Mouse (Mus musculus): ENCODE measurements around the gene Xirp1.
A peak's percentile ranks its signal among the peaks of the same experiment; 100 is the strongest.
"Not testable (repeated sequence)": the region's sequence is repeated elsewhere in the genome, so short reads cannot be mapped to it uniquely, and the experiment has no call there.

The Xirp1 gene

GRCm38 (mm10) chr9:120020285-120020890, 3.0 kb downstream of the Xirp1 start:
- DNase-seq (ENCODE audit: low read depth, low spot score): peak; percentile 83

- no peak for DNase-seq (ENCODE audit: low read depth, low spot score)
Observed at GRCm38 (mm10) chr9:120016956-120017355, 6.4 kb downstream of the Xirp1 start.

DNA sequence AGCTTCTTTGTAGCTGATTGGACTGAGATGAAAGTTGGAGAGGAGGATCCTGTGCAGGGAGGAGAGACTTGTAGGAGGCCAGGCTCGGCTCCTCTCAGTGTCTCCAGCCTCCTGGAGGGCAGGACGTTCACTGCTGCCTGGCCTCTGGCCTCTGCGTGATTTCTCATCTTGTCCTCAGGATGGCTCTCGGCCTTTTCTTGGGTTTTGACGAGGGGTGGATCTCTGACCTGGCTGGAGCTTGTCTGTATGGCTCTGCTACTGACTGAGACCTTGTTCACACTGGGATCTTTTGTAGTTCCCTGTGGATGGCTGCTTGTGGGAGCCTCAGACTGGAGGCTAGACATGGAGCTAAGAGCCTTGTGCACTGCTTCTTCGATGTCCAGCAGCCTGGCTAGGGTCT, 8.6 kb downstream of the Xirp1 start:
- no peak for DNase-seq (ENCODE audit: low read depth, low spot score)

- DNase-seq (ENCODE audit: low read depth, low spot score): no peak
Observed at GRCm38 (mm10) chr9:120013251-120013820, 10.1 kb downstream of the Xirp1 start.

DNA sequence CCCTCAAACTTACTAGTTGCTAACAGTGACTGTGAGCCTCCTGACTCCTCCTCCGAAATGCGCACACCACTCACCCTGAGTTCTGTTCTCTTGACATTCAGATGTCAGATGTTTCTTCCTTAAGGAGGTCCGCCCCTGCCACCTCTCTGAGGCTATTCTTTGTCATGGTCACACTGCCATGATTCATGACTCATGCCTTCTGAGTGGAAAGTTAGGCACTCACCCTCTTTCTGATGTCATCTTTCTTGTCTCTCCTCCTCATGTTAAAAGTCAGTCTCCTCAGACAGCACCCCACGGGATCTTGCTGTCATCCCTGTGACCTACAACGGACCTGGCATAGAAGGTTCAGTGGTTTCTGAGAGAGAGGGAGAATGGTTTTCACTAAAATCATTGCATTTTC, 10.6 kb downstream of the Xirp1 start:
- peak; percentile 75 for DNase-seq (ENCODE audit: low read depth, low spot score)

- DNase-seq (ENCODE audit: low read depth, low spot score): not testable (repeated sequence)
Observed at GRCm38 (mm10) chr9:120012161-120012560, 11.2 kb downstream of the Xirp1 start.

GRCm38 (mm10) chr9:120011533-120011932, 11.9 kb downstream of the Xirp1 start:
- DNase-seq (ENCODE audit: low read depth, low spot score): peak; percentile 96

DNA sequence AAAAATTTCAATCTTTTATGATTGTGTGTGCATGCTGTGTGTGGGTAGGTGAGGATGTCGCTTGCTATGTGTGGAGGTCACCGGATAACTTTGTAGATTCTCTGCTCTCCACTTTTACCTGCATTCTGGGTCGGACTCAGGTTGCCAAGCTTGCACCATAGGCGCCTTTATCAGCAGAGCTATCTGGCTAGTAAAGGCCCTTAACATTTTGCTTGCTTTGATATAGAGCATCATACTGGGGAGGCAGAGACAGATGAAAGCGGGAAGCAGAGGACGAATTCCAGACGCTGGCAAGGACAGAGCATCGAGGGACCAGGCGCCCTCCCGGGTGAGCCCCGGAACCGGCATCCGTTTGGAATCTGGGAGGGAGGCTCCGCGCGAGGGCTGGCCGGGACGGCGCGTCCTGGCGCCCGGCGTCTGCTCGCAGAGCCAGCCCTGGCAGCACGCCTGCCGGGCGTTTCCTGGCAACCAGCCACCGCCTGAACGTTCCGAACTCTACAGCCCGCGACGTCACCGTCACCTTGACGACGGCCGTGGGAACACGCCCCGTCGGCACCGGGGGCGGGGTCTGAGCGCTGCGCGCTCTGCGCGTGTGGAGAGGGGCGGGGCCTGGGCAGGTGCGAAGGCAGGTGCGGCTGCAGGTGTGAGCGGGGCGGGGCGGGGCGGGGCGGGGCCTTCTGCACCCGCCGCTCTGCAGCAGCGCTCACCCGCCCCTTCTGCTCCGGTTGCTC, 12.5 kb downstream of the Xirp1 start:
- DNase-seq (ENCODE audit: low read depth, low spot score): peak; percentile 98

DNA sequence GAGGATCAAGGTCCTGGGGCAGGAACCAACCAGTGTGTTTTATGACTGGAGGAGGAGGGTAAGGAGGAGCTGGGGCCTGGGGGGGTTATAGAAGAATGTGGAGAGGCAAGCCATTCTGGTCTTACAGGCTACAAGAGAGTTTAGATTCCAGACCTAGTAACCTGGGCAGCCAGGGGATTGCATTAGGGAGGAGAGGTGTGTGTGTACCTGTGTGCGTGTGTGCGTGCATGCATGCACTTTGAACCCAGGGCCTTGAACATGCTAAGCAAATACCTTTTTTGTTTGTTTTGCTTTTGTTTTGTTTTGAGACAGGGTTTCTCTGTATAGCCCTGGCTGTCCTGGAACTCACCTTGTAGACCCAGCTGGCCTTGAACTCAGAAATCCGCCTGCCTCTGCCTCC, 13.5 kb downstream of the Xirp1 start:
- DNase-seq (ENCODE audit: low read depth, low spot score): no peak

GRCm38 (mm10) chr9:120009226-120009841, 14.1 kb downstream of the Xirp1 start:
- peak; percentile 51 for DNase-seq (ENCODE audit: low read depth, low spot score)

DNA sequence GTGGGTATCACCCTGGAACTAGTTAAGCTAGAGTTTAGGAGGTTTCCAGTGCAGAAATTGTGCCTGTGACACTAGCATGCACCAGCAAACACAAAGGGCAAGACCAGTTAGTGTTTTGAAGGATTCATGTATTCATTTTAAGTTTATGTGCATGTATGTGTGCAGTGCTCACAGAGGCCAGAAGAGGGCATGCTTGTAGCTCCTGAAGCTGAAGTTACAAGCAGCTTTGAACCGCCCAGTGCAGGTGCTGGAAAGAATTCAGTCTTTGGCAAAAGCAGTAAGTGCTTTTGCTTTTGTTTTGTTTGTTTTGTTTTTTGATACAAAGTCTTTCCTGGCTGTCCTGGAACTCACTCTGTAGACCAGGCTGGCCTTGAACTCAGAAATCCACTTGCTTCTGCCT, 15.6 kb downstream of the Xirp1 start:
- DNase-seq (ENCODE audit: low read depth, low spot score): no peak

DNA sequence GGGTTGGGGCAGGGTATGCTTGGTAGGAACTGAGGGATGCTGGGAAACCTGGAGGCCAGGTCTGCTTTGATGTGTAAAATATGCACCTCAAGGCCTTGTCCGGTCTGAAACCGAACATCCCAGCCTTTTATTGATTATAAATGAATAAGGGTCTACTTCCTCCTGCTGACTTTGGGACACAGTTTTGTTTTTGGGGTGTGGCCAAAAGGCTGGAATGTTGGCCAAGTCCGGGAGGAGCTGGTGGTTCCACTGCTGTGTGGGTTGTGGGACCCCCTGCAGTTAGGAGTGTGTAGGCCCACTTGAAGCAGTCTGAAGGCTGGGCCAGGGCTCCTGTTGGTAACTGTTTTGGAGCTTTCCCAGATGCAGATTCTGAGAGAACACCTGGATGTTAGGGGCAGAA, 17.5 kb downstream of the Xirp1 start:
- DNase-seq (ENCODE audit: low read depth, low spot score): no peak

GRCm38 (mm10) chr9:120002893-120003292, 20.5 kb downstream of the Xirp1 start:
- no peak for DNase-seq (ENCODE audit: low read depth, low spot score)

DNA sequence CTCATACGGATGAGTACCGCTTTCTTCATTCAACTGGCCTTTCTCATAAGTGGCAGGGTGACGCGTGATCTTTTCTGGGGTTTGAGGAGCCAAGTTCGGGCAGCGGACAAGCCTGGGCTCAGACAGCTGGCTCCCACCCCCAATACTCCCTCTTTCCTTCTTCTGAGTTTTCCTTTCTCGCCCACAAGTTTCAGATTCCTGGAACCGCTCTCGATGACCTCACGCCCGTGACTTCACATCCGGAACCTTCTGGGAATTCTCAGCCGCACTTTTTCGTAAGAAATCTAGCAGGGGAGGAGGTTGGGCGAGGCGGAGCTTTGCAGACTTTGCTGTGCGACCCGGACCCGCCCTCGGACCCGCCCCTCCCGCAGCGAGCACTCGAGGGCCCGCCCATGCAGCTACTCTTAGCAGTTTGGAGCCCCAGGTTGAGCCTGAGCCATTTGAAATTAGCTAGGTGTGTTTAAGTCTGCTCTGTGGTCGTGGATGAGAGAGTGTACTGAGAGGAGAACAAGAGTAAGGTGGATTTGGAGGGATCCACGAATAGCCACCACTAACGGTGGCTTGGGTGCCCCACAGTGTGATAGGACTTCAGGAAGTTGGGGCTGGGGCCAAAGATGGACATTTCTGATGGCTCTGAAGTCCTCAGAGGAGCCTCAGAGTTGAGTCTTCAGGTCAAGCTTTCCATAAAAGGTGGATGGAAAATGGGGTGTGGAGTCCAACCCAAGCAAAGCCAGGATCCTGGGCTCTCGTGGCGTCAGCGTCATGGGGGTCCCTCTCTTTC, 21.3 kb downstream of the Xirp1 start:
- peak; percentile 81 for DNase-seq (ENCODE audit: low read depth, low spot score)

GRCm38 (mm10) chr9:120000761-120001160, 22.6 kb downstream of the Xirp1 start:
- DNase-seq (ENCODE audit: low read depth, low spot score): no peak

DNA sequence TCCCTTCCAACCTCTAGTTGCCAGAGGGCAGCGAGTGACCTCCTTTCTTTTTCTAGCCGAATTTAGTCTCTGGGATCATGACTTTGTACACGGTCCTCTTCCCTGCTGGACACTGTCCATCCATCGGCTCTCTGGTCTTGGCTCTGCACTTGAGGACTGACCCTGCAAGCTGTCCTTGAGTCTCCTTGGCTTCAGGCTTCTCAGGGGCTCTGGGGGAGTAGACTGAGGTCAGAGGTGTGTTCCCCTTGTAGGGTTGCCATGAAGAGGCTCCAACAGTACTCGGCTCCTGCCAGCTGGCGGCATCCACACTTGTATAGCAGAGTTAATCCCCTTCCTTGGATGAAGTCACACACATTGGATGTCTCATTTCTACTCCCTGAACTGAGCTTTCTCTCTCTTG, 23.8 kb downstream of the Xirp1 start:
- DNase-seq (ENCODE audit: low read depth, low spot score): no peak

GRCm38 (mm10) chr9:119998776-119999175, 24.6 kb downstream of the Xirp1 start:
- DNase-seq (ENCODE audit: low read depth, low spot score): no peak

DNA sequence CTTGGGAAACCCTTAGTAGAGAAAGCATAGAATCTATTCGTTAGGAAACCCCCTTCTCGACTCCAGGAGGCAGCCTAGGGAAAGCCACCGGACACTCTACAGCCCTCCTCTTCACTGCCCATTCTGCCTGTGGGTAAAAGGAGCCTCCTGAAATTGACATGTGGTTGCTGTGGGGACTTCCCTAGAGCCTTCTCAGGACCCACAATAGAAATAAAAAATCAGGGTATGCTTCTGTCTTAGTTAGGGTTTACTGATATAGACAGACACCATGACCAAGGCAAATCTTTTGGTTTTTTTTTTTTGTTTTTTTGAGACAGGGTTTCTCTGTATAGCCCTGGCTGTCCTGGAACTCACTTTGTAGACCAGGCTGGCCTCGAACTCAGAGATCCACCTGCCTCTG, 27.3 kb downstream of the Xirp1 start:
- DNase-seq (ENCODE audit: low read depth, low spot score): no peak

DNA sequence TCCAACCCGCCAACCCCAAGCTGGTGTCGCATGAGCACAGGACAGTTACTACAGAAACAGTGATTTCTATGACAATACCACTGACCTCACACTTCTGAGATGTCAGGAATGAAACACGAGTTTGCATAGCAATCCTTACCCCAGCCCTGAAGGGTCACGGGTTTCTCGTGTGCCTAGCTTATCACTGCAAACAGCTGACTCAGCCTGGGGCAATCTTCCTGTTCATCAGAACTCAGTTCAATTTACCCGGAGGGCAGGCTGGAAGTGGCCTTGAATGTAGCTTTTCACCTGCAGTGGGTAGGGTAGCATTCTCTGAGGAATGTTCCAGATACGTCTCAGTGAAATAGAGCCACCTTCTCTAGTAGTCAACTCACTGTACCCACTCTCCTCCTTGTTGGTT, 29.2 kb downstream of the Xirp1 start:
- DNase-seq (ENCODE audit: low read depth, low spot score): no peak

DNA sequence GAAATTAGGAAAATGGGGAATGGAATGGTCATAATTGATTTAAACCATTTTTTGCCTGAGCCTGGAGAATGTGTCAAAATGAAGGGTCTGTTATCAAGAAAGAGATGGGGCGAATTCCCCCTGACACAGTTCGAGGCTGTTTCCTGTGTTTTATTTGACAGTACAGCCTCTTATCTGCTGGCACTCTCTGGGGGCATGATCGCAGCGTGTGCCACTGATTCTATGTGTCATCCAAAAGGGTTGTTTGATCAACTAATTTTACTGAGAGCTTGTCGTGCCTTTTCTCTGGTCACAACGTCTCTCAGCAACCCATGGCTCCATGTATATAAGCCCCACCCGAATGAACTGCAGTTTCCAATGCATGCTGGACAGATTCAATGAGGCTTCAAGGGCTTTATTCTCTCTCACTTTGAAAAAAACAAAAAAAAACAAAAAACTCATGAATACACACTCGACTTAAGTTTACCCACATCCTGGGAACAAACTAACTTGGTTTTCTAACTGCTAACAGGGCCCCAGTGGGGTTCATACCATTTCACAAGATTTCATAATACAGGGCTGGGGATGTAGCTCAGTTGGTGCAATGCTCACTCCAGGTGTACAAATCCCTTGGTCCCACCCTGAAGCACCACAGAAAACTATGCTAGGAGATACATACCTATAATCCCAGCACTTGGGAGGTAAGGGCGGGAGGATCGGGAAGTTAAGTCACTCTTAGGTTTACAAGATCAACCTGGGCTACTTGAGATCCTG, 30.1 kb downstream of the Xirp1 start:
- no peak for DNase-seq (ENCODE audit: low read depth, low spot score)

DNA sequence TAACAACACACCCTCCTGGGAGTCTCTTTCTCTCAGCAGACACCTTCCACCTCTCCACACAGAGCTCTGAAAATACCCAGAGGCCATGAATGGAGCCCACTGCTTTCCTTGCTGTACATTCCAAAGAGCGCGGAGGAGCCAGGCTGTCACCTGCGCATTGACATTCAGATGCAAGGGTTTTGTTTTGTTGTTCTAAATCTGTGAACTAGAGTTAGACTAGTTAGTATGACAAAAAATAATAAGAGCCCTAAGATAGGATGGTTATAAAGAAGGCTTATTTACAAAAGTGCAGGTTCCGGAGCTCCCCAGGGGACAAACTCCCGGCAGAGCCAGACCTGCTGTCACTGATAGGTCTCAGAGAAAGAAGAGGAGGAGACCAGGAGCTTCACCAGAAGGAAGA, 32.1 kb downstream of the Xirp1 start:
- no peak for DNase-seq (ENCODE audit: low read depth, low spot score)
